Mouse (Mus musculus) CD4-positive, CD25-positive, alpha-beta regulatory T cell, adult 4 months (primary cell): ENCODE data around the gene Adcy5. TPM values are rescaled to one million over a fixed set of nuclear protein-coding genes. Genes with fewer than 3 reads are reported as not detected.

ENCODE experiments used
- ATAC-seq: one replicate; pipeline ENCODE4 v1.8.0; 2017
- polyA plus RNA-seq, 2 experiments: library from polyadenylated mRNA; unstranded; fragments of 100-300 nt; shearing (Covaris generic); gene quantifications; one replicate each; pipeline ENCODE4 v1.2.1; 2017

Adcy5 gene
- polyA plus RNA-seq, 2 experiments from 2014 or later: 0.08 to 0.14 TPM

DNA sequence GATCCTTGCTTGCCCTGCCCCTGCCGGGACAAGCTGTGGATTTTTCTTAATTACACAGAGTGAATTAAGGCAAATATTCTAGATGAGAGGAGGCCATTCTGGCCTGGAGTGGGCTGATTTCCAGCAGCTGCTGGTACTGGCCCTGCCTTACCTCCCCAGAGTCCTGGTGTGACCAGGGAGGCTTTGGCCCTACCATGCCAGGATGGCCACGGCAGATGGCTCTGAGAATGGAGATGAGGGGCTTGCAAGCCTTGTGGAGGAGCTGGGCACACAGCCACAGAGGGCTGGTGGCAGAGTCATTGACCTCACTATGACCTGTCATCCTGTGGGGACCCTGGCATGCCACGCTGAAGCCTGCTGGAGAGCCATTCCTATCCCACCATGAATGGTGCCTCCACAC, 54.1 kb downstream of the Adcy5 start:
- no peak for ATAC-seq

DNA sequence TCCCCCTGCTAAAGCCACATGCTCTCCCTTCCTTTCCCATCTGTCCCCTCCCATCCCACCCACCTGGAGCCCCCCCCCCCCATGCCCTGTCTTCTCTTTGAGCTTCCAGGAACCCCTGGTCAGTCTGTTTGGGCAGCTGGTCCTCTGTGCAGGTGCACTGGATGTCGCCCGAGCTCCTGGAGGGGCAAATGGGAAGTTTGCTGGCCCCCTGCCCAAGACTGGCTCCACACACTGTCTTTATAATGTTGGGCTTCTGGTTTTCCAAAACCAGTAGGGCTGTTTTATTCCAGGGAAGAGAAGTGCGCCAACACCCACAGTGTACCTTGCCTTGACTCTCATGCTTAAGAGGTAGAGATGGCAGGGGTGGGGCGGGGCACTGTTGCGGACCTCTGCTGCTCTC, 55.1 kb downstream of the Adcy5 start:
- ATAC-seq: no peak

DNA sequence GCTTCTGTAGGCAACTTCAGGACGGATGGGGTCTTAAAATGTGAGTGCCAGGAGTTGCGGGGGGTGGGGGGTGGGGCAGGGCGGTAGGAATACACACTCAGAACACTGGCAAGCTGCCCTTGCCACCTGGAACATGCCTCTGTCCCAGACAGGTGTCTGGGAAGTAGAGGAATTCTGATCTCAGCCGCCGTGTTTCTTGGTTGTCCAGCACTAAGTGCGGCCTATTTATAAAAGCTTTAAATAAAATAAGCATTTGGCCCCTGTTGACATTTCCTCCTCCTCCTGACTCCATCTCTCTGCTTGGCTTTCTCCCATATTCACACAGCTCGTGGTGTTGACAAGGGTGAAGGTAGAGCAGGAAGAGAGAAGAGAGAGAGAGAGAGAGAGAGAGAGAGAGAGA, 60.4 kb downstream of the Adcy5 start:
- no peak for ATAC-seq

DNA sequence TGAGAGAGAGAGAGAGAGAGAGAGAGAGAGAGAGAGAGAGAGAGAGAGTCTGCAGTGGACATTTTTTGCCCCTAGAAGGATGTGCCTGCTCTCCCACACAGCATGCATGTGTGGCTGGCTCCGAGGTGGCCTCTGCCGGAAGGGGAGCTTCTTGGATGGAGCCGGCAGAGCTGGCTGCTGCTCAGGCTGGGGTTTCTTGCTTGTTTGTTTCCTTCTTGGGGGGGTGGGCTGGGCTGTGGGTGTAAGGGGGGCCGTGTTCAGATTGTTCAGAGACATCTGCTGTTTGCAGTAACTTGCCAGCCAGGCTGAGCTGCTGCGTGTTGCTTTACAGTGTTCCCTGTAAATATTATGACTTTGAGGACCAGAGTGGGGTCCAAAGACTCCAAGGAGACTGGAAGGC, 60.8 kb downstream of the Adcy5 start:
- no peak for ATAC-seq

DNA sequence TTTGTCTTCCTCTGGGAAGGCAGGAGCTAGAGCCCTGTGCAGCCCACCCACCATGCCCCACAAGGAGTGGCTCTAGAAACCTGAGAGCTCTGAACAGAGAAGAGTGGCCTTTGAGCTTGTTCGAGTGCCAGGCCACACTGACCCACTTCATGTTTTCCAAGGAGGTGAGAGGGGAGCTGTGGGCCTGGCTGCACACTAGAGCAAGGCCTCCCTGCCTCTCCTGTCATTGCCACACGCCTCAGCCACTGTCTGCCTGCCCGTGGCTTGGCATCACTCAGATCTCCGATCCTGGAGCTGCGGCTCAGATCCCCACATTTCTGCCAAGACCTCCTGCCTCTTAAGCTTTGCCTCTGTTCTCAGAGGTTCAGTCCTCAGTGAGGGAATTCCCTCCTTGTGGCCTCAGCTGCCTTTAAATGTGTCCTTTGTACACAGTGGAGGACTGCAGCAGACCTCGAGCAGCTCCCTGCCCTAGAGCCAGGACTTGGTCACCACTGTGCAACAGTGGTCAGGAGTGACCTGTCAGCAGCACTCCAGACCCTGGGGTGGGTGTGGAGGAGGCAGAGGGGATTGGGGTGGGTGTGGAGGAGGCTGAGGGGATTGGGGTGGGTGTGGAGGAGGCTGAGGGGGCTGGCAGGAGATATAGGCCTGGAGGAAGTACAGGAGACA, 62.3 kb downstream of the Adcy5 start:
- ATAC-seq: no peak

DNA sequence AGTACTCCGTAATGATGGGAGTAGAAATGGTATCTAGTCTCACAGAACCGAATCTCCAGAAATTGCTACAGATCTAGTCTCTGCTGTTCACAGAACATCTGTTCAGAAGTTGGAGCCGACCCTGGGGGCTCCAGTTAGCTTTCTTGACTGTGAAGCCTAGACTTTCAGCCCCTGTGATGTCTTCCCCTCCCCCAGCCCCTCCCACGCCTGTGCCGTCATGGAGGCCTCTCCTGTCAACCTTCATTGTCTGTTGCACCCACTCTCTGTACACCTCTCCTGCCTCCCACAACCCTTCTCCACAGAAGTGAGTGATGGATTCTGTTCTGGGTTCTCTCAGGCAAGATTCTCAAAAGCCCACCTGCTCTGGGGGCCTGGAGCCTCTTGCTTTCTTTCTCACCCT, 65.7 kb downstream of the Adcy5 start:
- ATAC-seq: no peak

DNA sequence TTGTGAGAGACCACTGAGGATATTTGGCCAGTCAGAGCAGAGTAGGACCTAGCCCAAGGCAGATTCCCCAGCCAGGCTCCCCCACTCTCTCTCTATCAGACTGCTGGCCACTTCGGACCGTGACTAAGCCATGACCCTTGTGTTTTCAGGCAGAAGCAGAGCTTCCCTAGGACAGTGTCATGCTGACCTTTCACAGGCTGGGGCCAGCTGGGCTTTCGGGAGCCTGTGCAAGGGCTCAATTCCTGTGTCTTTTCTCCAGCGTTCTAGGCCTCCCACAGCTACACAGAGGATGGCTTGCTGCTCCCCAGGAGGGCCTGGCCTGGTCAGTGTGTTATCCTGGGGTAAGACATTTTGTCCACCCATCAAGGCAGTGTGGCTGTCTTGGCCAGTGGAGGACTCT, 66.9 kb downstream of the Adcy5 start:
- ATAC-seq: no peak

DNA sequence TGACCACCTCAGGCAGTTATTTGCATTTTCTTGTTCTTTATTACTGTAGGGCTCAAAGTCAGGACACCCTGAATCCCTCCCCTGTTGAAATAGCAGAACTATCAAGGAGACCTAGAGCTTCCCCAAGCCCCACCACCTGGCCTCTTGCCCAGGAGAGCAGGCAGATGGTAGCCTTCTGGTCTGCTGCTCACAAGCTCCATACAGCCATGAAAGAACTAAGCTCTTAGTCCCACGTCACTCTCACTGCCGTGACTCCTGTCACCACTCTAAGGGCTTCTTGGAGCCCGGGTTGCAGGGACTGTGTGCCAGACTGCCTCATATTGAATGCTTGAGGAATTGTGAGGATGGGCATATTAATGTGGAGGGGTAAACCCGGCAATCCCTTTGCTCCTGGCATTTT, 69.3 kb downstream of the Adcy5 start:
- no peak for ATAC-seq

DNA sequence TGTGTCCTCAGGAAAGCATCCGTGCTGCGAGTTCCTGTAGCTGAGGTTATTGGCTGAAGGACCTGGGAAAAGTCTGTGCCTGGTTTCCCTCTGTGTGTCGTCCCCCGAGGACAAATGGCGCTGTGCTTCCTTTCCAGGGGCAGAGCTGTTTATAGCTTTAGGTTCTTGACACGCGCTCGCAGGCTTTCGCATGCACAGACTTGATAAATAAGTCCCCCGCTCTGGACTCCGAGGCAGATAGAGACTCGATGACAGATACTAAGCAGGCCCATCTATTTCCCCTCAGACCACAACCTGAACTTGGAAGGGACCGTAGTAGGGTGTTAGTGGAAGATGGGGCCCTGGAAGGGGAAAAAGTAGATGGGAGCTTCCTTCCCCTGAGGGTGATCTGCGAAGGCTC, 70.0 kb downstream of the Adcy5 start:
- ATAC-seq: no peak

DNA sequence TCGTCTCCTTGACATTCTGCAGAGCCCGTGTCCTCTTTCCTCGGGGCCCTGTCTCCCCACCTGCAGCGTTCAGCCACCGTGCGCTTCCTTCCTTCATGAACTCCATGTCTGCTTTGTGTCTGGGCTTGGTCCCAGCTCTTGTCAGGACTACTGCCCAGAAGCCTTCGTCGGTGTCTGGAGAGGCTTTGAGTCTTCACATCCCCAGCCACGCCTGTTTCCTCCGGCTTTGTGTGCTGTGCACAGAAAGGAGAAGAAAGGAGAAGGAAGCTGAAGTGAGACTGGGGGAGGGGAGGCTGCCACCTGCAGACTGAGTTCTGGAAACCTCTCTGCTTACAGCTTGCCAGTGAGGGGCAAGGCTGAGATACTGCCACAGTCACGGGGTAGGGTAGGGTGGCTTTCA, 74.9 kb downstream of the Adcy5 start:
- ATAC-seq: no peak

DNA sequence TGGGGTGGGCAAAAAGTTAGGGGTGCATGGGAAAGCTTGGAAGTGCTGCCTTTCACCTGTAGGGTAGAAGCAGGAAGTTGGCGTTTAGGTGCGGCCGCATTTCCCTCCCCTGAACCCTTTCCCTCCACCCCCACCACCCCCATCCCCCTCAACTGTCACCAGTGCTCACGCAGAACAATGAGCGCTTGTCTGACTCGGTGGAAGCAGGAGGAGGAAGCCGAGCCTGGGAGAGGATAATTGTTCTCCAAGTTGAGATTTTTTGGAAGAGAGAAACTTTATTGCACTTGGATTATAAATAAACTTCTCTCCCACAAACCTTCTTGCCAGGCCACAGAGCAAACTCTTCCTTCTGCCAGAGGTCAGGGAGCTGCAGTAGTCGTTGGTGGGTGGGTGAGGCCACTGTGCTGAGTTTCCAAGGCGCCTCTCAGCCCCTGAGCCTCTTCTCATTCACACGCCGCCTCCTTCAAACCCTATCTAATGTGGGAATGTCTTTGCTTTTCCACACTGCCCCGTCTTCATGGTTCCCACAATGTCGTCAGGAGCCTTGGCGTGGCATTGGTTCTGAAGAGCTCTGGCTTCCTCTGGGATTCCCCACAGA, 77.6 kb downstream of the Adcy5 start:
- no peak for ATAC-seq

DNA sequence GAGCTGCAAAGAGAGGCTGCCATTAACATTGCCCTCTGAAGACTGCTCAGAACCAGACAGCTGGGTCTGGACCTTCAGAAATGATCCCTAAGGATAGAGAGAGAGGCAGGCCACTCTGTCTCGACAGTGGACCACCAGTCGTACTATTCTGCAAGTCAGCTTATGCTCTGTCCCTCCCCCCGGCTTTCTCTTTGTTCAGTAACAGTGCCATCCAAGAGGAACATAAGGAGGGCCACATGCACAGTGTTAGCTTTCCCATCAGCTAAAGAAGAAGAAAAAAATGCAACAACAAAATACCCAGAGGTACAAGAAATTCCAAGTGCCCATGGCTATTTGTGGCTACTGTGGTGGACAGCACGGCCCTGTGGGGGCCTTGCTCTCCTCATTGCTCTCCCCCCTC, 78.7 kb downstream of the Adcy5 start:
- no peak for ATAC-seq

DNA sequence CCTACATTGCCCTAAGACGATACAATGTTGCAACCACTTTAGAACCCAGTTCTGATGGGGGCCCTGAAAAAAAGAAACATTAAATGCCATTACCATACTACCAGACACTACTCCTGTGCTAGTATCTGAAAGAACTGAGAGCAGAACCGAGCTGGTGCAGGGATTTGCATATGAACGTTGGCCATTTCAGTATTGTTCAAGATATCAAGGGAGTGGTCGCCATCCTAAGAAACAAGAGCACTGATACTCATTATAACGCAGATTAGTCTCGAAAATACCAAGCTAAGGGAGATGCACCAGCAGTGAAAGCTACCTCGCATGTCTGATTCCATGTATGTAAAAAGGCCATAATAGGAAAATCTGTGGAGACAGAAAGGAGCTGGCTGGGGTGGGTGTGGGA, 82.4 kb downstream of the Adcy5 start:
- no peak for ATAC-seq

DNA sequence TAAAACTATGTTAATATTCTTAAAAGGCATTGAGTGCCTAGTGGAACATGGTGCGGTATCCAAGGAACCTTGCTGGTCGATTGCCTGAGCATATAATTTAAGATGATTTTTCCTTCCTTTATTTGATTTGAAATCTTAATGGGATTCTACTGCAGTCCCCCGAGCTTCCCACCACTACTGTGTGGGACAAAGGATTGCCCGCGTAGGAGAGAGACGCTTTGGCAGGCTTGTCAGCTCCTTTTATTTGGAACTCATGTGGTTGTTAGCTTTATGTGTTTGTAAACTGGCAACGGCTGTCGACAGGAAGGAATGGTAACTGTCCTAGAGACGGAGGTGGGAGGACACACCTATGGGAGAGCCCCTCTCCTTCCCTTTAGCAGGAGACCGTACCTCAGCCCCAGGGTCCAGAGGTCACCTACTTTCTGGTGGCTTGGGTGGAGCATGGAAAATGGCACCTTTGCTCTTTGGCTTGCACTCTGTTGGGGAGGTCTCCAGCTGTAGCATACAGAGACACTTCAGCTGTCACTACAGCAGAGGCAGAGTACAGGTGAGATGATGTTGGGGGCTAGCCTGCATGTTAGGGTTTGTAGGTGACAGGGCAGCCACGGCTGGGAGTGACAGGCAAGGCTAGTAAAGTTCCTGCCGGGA, 84.8 kb downstream of the Adcy5 start:
- ATAC-seq: no peak

DNA sequence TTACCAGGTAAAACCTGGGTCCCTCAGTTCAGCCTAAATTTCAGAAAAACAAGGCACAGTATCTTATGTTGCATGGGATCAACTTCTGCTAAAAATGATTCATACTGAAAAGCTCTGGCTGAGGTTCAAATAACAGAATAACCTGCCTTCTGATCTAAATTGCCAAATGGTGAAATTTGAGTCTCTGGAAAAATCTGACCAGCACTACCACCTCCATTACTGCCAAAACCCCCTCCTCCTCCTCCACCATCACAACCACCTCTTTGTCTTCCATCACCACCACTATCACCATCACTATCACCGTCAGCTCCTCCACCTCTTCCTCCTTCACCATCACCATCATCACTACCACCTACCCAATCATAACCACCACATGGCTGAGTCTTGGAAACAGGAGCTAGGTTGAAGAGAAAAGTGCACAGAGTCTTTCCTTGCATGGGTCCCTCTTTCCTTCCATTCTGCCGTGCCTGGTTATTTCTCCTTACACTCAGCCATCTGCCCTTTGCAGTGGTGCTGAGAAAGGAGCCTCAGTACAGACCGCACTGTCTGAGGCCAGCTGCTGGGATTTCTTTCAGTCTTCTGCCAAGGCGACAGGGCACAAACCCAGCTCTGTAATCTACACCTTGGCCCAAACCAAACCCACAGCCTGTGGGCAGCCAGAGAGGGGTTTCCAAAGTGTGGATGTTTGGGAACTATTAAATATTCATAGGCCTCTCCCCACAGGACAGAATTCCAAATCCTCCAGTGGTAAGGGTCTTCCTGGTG, 85.5 kb downstream of the Adcy5 start:
- ATAC-seq: no peak

DNA sequence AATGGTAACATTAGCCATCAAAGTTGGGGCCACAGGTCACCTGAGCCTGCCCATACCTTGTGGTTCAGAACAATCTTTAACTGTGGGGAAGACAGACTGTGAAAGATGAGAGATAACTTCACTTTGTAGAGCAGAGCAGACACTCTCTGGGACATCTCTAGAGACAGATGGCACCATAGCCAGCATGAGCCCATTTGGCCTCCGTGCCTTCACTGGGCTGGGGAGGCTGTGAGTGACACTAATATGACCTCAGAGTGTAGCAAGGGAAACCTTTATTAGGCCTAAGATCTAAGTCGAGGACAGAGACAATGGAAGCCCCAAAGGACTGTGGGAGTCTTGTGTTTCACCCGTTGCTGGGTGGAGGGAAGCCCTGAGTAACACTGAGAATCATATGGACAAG, 92.7 kb downstream of the Adcy5 start:
- no peak for ATAC-seq

DNA sequence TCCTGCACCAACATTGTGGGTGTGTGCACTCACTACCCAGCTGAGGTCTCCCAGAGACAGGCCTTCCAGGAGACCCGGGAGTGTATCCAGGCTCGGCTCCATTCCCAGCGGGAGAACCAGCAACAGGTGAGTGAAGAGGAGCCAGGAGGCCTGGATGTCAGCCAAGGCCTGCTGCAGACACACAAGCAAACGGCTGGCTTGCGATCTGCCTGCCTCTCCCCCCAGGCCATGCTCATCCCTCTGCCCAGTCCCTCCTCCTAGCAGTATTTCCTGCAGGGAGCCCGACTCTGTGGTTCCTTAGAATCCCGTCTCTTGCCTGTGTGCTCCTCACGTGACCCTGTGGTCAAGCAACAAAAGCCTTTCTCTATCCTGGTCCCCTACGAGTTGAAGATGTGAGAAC, 94.1 kb downstream of the Adcy5 start:
- ATAC-seq: no peak

DNA sequence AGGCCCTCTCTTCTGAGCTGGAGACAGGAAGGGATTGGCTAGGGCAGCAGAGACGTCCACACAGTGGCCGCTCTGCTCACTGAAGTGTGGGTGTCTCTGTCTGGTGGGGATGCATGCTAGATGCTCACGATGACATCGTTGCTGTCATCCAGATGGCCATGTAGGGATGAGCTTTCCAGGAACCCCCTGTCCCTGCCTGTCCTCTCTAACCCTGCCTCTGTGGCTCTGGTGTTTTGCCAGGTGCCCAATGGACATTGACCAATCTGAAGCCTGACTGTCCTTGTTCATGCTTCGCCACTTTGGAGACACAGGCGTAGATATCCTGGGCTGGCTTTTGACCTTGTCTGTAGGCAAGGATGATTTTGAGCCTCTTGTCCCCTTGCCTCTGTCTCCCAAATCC, 95.1 kb downstream of the Adcy5 start:
- ATAC-seq: no peak

DNA sequence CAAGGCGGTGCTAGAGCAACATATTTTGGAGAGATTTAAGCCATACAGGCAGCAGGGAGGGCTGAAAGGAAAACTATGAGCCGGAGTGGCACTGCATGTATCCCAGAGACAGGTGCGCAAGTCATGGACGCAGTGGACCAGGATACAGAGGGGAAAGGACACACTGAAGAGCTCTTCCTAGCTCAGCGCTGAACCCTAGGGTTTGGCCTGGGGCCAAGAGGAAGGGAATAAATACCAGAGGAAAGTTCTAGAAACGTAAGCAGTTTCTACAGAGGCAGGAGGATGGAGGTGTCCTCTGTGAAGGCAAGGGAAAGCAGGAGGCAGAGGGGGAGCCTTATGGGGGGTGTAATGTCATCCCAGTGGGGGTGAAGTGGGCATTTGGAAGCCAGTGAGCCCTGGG, 97.0 kb downstream of the Adcy5 start:
- no peak for ATAC-seq

DNA sequence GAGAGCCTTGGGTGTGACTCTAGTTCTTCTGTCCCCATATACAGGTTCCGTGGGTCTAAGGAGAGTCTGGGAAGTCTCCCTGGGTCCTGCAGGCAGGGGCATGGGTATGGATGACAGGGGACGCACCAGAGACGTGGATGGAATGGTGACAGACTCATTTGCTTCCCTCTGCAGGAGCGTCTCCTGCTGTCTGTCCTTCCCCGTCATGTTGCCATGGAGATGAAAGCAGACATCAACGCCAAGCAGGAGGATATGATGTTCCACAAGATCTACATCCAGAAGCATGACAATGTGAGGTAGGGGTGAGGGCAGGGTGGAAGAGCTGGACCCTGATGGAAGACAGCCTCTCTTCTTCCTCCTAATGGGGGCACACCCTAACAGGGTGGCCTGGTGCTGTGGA, 98.3 kb downstream of the Adcy5 start:
- no peak for ATAC-seq

DNA sequence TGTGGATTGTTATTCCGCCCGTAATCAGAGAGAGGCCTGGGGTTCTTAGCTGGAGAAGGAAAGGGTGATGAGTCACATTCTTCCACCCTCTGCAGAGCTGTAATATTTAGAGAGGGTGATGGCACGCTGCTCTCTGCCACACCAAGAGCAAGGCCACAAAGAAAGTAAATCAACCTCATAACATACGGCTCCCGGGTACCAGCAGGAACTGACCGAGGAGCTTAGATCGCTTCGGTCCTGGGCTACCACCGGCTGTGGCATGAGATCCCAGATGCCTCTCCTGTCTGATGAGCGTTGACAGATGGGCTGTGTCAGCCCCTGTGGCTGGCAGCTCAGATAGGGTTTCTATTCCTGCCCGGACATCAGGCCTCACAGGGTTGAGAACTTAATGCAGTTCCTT, 101.3 kb downstream of the Adcy5 start:
- no peak for ATAC-seq

DNA sequence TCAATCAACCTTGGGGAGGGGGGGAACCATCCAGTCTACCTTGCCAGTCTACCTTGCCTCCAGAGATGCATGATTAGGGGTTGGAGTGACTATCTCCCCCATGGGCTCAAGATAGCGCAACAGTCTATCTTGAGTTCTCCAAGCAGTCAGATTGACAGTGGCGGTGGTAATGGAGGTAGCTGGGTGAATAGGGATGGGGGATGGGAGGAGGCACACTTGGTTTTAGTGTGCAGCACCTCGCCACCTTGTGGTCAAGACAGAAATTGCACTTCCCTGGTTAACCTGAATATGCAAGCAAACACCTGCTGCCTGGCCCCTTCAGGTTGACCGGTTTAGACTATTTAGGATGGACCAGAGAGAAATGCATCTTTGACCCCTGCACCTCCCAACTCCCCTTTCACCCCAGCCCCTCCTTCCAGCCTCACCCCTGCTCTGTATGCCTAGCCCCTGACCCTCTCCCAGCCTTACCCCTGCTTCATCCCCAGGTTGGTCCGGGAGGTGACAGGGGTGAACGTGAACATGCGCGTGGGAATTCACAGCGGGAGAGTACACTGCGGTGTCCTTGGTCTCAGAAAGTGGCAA, 115.8 kb downstream of the Adcy5 start:
- ATAC-seq: peak; percentile 47

DNA sequence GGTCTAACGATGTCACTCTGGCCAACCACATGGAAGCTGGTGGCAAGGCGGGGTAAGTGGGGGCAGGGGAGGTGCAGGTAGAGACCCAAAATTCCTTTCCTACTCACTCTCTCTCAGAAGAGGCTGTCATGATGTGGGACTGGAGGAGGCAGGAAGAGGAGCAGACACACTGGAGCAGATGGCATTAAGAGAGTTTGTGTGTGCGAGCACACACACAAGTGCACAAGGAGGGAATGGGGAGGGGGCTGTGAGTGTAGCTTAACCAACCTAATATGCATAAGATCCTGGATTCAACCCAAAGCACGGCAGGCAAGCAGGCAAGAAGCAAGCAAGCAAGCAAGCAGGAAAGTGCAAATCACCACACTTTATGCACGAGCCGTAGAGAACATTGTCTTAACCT, 116.3 kb downstream of the Adcy5 start:
- no peak for ATAC-seq
